Mouse (Mus musculus): ENCODE results near the gene Fpgs.

DNA sequence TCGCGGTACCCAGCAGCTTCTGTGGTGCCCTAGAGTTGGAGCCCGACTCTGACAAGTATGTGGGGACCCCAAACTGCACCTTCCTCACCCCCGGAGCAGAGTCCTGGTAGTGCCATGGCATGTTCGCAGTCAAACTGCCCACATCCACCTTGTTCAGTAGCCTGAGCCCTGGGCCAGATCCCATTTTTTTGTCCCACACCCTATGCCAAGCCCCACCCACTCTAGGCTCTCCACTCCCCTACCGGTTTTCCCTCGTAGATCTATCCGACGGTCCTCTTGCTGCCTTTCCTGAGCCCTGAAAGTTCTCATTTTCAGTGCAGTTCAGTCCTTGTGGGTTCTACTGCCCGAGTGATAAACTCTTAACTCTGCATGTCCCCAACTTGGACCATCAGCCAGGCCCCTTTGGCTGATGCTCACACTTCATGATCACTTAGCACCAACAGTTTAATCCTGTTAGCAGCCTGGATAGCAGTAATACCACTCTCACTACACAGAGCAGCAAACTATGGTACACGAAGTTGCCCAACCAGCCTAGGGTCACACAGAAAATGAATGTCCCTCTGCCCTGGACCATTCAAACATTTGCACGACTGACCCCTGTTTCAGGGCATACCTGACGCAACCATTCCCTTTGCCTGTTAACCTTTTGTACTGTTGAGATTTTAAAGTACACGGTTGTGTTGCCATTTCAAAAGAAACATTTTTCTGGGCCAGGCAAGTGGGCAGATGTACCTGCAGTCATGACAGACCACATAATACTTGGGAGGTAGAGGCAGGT is 2.8 kb downstream of the Fpgs start:
- no peak for TF ChIP-seq CTCF (IDR thresholded peaks at IDR 0.05)
- no peak for TF ChIP-seq EP300 (IDR thresholded peaks at IDR 0.05; ENCODE audit: insufficient read depth, low read depth, low read length)
- no peak for TF ChIP-seq POLR2A (IDR thresholded peaks at IDR 0.05; ENCODE audit: insufficient read depth, low read depth, low read length)

All from heart, adult 2 months (tissue).